Mouse (Mus musculus) brown adipose tissue, adult 24 weeks (tissue): ENCODE results near the gene Pygl. TPM values are rescaled to one million over a fixed set of nuclear protein-coding genes. Genes with fewer than 3 reads are reported as not detected.
"Not testable (repeated sequence)": the region's sequence is repeated elsewhere in the genome, so short reads cannot be mapped to it uniquely, and the experiment has no call there.

ENCODE experiments used
- H3K27ac ChIP-seq: fragments of 200-500 bp; replicated peaks from 2 replicates; pipeline ENCODE4 v1.5.1; 2012; ENCODE audit warnings: low read depth, mild to moderate bottlenecking, low read length
- H3K4me1 ChIP-seq: fragments of 200-500 bp; 2 replicates; pipeline ENCODE4 v1.6.1; 2012; ENCODE audit warnings: low read length, mixed read lengths; ENCODE audit not compliant: control insufficient read depth, insufficient read depth, insufficient read length
- H3K4me3 ChIP-seq: fragments of 200-500 bp; 2 replicates; pipeline ENCODE4 v1.5.1; 2012; ENCODE audit warnings: low read depth, mild to moderate bottlenecking, low read length, moderate library complexity; ENCODE audit not compliant: insufficient read depth
- polyA plus RNA-seq: library from polyadenylated mRNA; stranded (reverse); fragments of >200 nt; gene quantifications from 2 replicates; pipeline ENCODE4 v1.2.4, GENCODE M21; 2012; ENCODE audit not compliant: missing spikeins, insufficient read depth, insufficient read length

Gene Pygl
- polyA plus RNA-seq, 1 experiment = 660 TPM

GRCm38 (mm10) chr12:70212501-70212900 is 18.8 kb downstream of the Pygl start:
- Histone ChIP-seq H3K4me3 (no peak overlapping the region), H3K27ac (no peak overlapping the region), H3K4me1 (no peaks in the 10 kb centered on the region)

GRCm38 (mm10) chr12:70208214-70208613 is 23.1 kb downstream of the Pygl start:
- no peaks in the 10 kb centered on the region for H3K4me1 ChIP-seq
- H3K27ac ChIP-seq = no peak overlapping the region
- no peak overlapping the region for H3K4me3 ChIP-seq

DNA sequence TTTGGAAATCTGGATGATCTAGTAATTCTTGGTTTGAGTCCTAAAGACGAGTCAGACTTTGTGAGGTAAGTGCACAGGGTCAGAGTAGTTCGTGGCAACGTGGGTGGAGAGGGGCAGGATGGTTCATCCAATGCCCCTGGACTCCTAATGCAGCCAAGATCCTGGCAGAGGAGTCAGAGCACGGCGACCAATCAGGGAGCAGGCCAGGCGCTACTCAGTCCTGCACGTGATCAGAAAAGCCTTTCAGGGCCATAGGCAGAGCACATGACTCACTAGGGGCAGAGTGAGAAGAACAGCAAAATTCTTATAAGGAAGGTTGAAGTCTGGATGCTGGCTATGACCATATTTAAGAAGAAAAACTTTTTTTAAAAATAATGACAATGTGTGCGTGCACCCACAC is 26.9 kb downstream of the Pygl start:
- H3K27ac ChIP-seq = no peak overlapping the region
- H3K4me1 ChIP-seq = no peaks in the 10 kb centered on the region
- no peak overlapping the region for H3K4me3 ChIP-seq

DNA sequence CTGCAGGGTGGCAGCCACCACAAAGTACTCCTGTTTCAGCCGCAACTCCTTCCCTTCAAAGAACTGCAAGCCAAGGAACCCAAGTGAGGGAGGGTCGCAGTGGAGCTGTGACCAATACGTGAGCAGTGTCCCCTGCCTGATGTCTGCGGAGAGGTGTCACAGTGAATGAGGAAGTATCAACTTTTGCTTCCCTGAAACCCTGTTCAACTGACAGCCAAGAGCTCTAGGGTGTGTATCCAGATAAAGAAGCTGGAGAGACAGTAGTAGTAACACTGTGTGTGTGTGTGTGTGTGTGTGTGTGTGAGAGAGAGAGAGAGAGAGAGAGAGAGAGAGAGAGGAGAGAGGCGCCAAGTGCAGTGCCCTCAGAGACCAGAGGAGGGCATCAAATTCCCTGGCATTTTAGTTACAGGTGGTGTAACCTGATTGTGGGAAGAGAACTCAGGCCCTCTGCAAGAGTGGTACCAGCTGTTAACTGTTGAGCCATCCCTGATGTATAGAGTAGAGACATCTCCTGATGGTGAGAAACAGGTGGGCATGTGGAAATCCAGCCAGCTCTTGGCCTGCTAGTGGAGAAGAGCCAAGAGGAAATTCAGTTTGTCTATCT is 29.3 kb downstream of the Pygl start:
- no peak overlapping the region for H3K4me3 ChIP-seq
- H3K4me1 ChIP-seq = no peaks in the 10 kb centered on the region
- no peak overlapping the region for H3K27ac ChIP-seq

DNA sequence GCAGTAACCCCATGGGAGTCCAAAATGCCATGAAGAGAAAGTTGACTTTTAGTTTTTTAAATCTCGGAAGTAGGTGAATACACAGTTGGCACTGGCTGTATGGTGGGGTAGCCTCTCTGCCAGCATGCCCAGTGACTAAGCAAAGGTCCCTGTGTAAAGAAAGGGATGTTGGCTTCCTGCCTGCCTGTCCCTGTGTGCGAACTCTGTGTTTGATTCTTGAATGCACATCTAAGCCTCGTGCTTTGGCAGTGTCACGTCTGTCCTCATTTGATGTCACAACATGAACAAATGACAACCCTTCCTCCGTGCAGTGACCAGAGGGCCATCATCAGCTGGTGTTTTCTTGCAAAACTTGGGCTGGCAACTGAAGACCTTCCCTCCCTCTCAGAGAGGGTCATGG is 34.9 kb downstream of the Pygl start:
- Histone ChIP-seq H3K4me3 (no peak overlapping the region), H3K27ac (no peak overlapping the region), H3K4me1 (peaks cover 9% of the 10 kb centered on the region)

GRCm38 (mm10) chr12:70195426-70195825 is 35.9 kb downstream of the Pygl start:
- Histone ChIP-seq H3K27ac (no peak overlapping the region), H3K4me1 (peaks cover 9% of the 10 kb centered on the region), H3K4me3 (no peak overlapping the region)

GRCm38 (mm10) chr12:70192267-70192727 is 39.0 kb downstream of the Pygl start:
- H3K27ac ChIP-seq = peak overlapping the region; percentile 17; the same call in 1 of the 2 replicates
- H3K4me3 ChIP-seq = peak overlapping the region; percentile 53
- H3K4me1 ChIP-seq = peaks cover 9% of the 10 kb centered on the region

DNA sequence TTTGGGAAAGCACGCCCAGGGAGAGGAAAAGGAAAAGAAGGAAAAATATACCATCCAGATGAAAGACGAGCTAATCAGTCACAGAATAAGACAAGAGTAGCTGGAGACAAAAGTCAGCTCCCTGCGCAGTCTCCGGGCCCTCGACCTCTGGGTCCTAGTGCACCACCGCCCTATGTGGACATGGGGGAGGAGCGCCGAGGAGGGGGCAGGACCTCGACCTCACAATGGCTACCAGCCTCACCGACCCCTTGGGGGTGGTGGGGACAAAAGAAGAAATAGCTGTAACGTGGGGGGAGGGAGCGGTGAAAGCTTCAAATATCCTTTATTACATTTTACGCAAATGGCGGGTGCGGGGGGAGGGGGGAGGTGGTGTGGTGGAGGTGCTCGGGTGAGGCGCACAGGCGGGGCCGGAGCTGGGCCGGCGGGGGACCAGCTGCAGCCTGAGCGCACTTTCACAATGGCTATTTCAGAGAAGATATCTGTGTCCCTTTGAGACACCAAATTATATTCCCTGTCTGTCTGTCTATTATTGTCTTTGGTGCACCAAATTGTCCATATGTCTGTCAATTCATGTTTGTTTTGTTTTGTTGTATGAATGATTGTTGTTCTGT is 47.0 kb downstream of the Pygl start:
- Histone ChIP-seq H3K27ac (no peak overlapping the region), H3K4me3 (no peak overlapping the region), H3K4me1 (no peaks in the 10 kb centered on the region)

GRCm38 (mm10) chr12:70183507-70183906 is 47.8 kb downstream of the Pygl start:
- not testable (repeated sequence) for H3K27ac ChIP-seq, H3K4me1 ChIP-seq, H3K4me3 ChIP-seq

DNA sequence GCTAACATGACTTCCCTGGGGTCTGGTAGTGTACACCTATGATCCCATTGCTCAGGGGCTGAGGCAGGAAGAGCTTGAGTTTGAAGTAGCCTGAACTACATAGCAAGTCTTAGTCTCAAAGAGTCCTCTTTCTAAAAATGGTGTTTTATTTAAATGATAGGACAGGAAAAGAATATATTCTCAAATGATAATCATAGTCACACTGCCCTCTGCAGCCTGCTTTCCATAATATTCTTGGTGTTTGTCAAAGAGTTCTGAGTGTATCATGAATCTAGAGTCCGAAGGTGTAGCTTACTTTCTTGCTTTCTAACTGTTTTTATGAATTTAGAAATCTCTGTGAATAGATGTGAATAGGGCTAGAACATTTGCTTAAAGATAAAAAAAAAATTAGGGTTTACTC is 61.3 kb downstream of the Pygl start:
- Histone ChIP-seq H3K27ac (no peak overlapping the region), H3K4me1 (no peaks in the 10 kb centered on the region), H3K4me3 (no peak overlapping the region)

DNA sequence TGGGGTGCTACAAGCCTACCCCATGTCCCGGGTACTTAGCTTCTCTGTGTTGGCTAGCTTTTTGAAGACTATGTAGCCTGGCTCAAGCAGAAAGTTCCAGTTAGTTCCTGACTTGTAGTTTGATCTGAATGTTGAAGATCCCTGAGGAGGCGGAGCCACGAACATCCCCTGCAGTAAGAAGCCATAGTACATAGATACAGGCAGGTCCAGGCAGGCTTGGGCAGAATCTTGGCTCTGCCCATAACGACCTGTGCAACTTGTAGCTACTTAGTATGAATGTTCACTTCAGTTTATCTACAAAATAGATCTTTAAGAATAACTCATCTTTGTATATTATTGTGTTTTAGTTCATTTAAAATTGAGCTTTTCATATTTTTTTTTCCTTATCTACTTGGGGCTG is 63.3 kb downstream of the Pygl start:
- Histone ChIP-seq H3K4me1 (no peaks in the 10 kb centered on the region), H3K4me3 (no peak overlapping the region), H3K27ac (no peak overlapping the region)

DNA sequence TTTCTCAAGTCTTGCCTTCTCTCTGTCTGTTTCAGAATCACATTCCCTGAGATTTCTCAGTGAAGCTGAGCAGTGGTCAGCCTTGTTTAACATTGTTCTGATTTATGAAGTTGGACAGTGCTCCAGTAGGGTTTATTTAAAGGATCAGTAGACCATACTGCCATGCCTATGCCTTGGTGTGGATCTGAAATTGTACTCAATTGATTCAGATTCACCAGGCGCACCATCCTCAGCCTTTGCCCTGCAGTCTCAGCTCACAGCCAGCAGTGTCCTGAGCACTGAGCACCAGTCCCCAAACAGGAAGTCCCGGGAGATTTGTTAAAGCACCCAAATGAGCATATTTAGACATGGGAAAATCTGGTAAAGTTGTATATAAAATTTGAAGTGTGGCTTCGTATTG is 66.5 kb downstream of the Pygl start:
- no peak overlapping the region for H3K4me3 ChIP-seq
- H3K4me1 ChIP-seq = no peaks in the 10 kb centered on the region
- H3K27ac ChIP-seq = no peak overlapping the region

DNA sequence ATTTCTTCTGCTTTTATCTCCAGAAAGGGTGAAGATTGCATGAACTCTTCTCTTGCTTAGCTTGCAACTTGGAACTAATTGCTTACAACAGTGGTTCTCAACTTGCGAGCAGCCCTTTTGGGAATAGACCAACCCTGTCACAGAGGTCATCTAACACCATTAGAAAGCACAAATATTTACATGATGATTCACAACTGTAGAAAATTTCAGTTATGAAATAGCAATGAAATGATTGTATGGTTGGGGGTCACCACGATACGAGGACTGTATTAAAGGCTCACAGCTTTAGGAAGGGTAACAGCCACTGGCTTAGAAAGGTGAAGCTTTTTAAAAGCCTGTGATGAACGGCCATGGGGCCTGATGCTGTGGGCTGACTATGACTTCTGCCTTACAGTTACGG is 70.2 kb downstream of the Pygl start:
- no peak overlapping the region for H3K4me3 ChIP-seq
- no peaks in the 10 kb centered on the region for H3K4me1 ChIP-seq

DNA sequence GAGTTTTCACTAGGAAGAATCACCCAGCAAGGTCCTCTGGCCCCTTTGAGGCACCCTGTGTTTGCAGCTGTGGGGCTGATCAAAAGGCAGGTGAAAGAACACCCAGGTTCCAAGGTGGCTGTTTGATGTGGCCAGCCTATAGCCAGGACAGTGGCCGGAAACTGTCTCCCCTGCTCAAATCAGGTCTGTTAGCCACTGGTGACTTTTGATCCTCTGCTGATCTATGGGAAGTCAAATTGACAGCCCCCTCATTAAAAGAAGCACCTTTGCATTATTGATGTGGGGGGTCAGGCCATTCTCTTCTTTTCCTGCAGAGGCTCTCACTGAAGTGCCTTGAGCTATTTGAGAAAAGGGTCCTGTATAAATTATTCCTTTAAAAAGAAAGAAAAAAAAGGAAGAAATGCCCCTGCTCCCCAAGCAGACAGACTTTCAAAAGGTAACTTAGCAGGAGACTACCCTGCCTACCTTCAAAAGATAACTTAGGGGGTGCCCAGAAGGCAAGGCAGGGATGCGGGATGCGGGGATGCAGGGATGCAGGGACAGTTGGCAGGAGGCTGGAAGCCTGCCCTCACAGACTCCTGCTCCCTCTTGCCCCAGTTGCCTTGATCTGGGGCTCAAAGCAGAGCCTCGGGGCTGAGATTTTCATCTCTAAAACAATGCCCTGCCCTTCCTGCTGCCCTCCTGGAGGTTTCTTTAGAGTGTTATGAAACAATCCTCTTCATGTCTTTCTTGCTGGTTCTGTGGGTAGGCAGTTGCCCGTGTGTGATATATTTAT is 73.8 kb downstream of the Pygl start:
- Histone ChIP-seq H3K4me1 (no peaks in the 10 kb centered on the region), H3K27ac (no peak overlapping the region), H3K4me3 (no peak overlapping the region)

More for the DNA sequence above, 70.2 kb downstream of the Pygl start:
- no peak overlapping the region for H3K27ac ChIP-seq

DNA sequence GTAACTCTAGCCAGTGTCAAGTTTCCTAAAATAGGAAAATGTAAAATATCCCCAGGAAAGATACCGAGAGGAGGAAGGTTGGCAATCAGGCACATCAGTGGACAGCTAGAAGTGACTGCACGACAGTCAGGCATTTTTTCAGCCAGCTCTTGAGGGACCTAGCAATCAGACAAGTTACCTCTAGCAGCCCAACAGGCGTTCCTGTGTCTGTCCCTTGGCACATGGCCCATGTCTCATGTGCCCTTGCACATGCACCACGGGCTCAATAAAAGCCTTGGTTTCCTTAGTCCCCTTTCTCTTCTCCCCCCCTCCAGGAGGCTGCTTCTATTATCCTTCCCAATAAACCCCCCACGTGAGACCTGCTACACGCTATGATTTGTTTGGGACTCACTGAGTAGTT is 75.1 kb downstream of the Pygl start:
- Histone ChIP-seq H3K27ac (no peak overlapping the region), H3K4me3 (no peak overlapping the region), H3K4me1 (no peaks in the 10 kb centered on the region)

DNA sequence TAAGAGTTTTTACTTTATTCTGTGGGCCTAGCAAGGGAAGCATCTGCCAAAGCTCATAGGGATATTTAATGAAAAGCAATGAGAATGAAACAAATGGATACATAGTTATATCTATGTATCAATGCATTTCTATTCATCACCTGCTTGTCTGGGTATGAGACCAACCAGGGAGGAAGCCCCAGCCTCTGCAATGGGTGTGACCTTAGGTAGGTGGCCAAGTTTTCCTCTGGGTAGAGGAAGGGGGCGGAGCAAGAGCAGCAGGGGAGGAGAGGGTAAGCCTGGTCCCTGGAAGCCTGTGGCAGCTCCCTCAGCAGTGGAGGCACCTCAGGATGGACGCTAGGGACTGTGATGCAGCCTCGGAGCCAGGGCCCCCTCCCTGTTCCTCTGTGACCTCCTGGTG is 77.4 kb downstream of the Pygl start, which contains the start of gene Abhd12b:
TSS of gene Abhd12b (plus strand) at position 301 of the 400 bp plus-strand sequence.
- Histone ChIP-seq H3K4me3 (no peak within 1 kb of the TSS), H3K27ac (no peak within 1 kb of the TSS), H3K4me1 (peaks cover 2% of the 10 kb centered on the region; the same call in 1 of the 2 replicates)
